Mouse (Mus musculus) neural tube, embryonic 14.5 days (tissue): ENCODE measurements at regions not wholly inside any gene's neighbourhood (a gene's known extent, or its start where the extent isn't known, plus 50 kb on each side); places are given as distances from the start of the nearest gene placed in this dataset.

Source experiments
- ATAC-seq: fragments of 200-750 bp; cut with Nextera tagmentation; 2 replicates; pipeline ENCODE4 v1.8.0; 2017; ENCODE audit warnings: low read depth, mild to moderate bottlenecking, moderate TSS enrichment, moderate library complexity
- H3K27ac ChIP-seq: fragments of 300-500 bp; sonication (generic); 2 replicates; pipeline ENCODE4 v1.5.1; 2014; ENCODE audit warnings: low read depth, mild to moderate bottlenecking, control low read depth, low read length, moderate library complexity, mixed read lengths
- H3K27me3 ChIP-seq: fragments of 300-500 bp; sonication (generic); 2 replicates; pipeline ENCODE4 v1.6.1; 2014; ENCODE audit warnings: low read length; ENCODE audit not compliant: control insufficient read depth, insufficient read depth
- H3K36me3 ChIP-seq: fragments of 300-500 bp; sonication (generic); 2 replicates; pipeline ENCODE4 v1.6.1; 2014; ENCODE audit warnings: low read length, mixed read lengths; ENCODE audit not compliant: control insufficient read depth, insufficient read depth
- H3K4me1 ChIP-seq: fragments of 300-500 bp; sonication (generic); 2 replicates; pipeline ENCODE4 v1.6.1; 2014; ENCODE audit warnings: low read length; ENCODE audit not compliant: control insufficient read depth, insufficient read depth
- H3K4me2 ChIP-seq: fragments of 300-500 bp; sonication (generic); 2 replicates; pipeline ENCODE4 v1.6.1; 2014; ENCODE audit warnings: mild to moderate bottlenecking, low read depth, low read length, control low read depth
- H3K4me3 ChIP-seq: fragments of 300-500 bp; sonication (generic); 2 replicates; pipeline ENCODE4 v1.5.1; 2014; ENCODE audit warnings: low read depth, low read length, control low read depth, mixed read lengths
- H3K9ac ChIP-seq: fragments of 300-500 bp; sonication (generic); replicated peaks from 2 replicates; pipeline ENCODE4 v1.6.1; 2014; ENCODE audit warnings: low read depth, mild to moderate bottlenecking, control low read depth, low read length, mixed read lengths
- H3K9me3 ChIP-seq: fragments of 300-500 bp; sonication (generic); 2 replicates; pipeline ENCODE4 v1.6.1; 2016; ENCODE audit warnings: low read length; ENCODE audit not compliant: control insufficient read depth
- WGBS: fragments of 180-500 bp; shearing (Covaris S2); extraction: QIAGEN DNeasy Blood & Tissue Kit; methylation state at CpG from one replicate; pipeline ENCODE4 v1.1.7; 2014; 5-methylcytosine and 5-hydroxymethylcytosine counted together

DNA sequence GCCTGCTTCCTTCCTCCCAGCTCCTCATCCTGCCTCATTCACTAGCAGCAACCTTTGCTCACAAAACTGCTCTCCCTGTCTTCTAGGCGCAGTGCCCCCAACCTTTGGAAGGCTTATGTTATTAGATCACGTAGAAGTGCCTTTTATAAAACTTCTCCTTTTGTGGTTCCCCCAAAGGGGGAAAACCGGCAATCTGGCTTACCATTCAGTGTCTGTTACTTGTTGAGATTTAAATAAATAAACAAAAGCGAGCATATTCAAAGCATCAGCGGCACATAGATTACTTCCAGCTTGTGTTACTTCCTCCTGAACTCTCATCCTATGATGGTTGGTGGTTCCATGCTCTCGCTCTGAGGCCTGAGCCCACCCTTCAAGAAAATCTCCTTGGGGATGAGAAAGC is 312.5 kb downstream of the Pten start:
- H3K27ac ChIP-seq = no peak overlapping the region
- H3K9me3 ChIP-seq = no peaks in the 10 kb centered on the region
- H3K4me1 ChIP-seq = no peaks in the 10 kb centered on the region
- H3K4me3 ChIP-seq = no peak overlapping the region
- no peak for ATAC-seq
- no peak overlapping the region for H3K4me2 ChIP-seq
- H3K9ac ChIP-seq = no peak overlapping the region
- no peaks in the 10 kb centered on the region for H3K36me3 ChIP-seq
- WGBS = 79% methylated on average over 6 of the region's 6 CpGs
- no peaks in the 10 kb centered on the region for H3K27me3 ChIP-seq

DNA sequence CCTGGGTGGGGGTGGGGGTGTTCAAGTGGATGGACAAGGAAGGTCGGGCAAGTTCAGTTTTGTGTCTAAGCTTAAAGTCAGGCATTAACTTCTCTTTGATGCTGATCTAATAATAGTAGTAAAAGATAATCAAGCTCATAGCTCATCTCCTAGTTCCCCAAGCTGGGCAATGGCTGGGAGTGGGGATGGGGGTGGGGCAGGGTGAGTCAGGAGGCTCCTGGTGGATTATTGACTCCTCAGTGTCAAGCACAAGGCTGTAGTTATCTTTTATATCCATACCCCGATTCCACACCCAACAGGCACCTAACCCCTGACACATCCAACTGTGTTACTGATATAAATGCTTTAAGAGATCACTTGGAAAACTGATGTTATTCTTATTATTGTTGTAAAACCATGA is 315.0 kb downstream of the Pten start:
- Histone ChIP-seq H3K4me2 (no peak overlapping the region), H3K36me3 (no peaks in the 10 kb centered on the region), H3K4me1 (no peaks in the 10 kb centered on the region), H3K9ac (no peak overlapping the region), H3K9me3 (no peaks in the 10 kb centered on the region), H3K27ac (no peak overlapping the region), H3K4me3 (no peak overlapping the region), H3K27me3 (no peaks in the 10 kb centered on the region)
- no peak for ATAC-seq
- 88% methylated on average over 2 of the region's 2 CpGs for WGBS

DNA sequence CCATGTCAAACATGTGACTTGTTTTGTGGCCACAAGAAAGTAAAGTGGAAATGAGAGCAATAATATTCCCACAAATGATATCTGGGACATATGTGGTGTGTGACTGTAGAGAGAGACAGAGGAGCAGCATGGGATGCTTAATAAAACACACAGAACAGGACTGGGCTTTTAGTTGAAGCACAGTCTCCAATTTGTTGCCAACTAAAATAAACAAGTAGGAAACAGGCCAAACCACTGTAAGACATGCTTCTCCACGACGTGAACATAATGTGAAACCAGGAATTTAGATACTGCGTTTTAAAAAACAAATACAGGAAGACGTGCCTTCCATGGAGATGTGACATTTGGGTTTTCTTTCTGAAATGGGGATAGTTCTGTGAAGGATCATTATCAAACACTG is 317.2 kb downstream of the Rnls start:
- Histone ChIP-seq H3K9ac (no peak overlapping the region), H3K4me2 (no peak overlapping the region), H3K27me3 (no peaks in the 10 kb centered on the region), H3K27ac (no peak overlapping the region), H3K9me3 (no peaks in the 10 kb centered on the region), H3K36me3 (no peaks in the 10 kb centered on the region), H3K4me1 (no peaks in the 10 kb centered on the region), H3K4me3 (no peak overlapping the region)
- 78% methylated on average over 4 of the region's 4 CpGs for WGBS
- ATAC-seq = no peak

DNA sequence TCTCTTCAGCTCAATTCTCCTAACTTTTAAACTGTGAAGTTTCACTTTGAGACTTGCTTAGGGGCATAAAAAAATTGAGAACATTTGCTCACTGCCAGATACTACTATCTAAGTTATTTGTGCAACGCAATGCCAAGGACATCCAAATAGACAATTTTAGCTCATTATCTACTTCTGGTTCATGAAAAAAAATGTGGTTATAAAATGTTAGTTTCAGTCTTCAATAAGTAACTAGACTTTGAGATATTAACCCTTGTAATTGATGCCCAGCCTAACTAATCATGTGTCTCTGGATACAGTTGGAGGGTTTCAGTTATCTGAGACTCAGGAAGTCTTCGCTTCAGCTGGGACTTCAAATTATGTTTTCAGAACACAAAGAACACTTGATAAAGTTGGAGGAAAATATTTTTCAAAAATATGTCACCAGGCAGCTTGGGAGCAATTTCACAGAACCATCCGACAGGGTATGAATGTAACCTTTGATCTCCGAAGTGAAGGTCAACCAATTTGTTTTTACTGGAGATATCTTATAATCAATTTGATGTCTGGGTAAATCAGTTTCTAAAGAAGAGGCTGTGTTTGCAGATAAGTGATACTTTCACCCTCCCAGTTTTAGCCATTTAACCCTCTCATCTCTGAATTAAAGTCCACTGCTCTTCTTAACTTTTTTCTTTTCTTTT is 313.3 kb downstream of the Rnls start:
- Histone ChIP-seq H3K4me1 (no peaks in the 10 kb centered on the region), H3K4me2 (no peak overlapping the region), H3K27me3 (no peaks in the 10 kb centered on the region), H3K36me3 (no peaks in the 10 kb centered on the region), H3K9ac (no peak overlapping the region), H3K9me3 (no peaks in the 10 kb centered on the region), H3K27ac (no peak overlapping the region), H3K4me3 (no peak overlapping the region)
- WGBS = 92% methylated on average over 4 of the region's 4 CpGs
- no peak for ATAC-seq

DNA sequence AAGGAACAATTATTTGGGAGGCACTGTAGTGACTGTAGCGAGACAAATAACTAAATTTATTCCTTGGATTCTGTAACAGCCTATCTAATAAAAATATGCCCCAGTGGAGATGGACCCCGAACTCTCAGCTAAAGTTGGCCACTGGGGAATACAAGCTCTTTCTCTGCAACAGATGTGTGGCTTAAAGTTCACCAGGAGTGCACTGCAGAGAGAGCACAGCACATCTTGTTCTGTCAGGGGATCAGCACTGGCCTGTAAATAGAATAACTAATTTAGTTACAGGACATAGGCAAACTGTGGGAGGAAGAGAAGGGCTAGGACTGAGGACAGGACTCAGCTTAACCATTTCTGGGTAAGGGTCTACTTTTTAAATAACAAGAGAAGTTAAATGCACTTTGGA is 312.1 kb downstream of the Rnls start:
- H3K9me3 ChIP-seq = no peaks in the 10 kb centered on the region
- H3K4me1 ChIP-seq = no peaks in the 10 kb centered on the region
- H3K9ac ChIP-seq = no peak overlapping the region
- WGBS = 76% methylated on average over 2 of the region's 2 CpGs
- ATAC-seq = no peak
- no peak overlapping the region for H3K27ac ChIP-seq
- no peak overlapping the region for H3K4me3 ChIP-seq
- no peaks in the 10 kb centered on the region for H3K27me3 ChIP-seq
- no peak overlapping the region for H3K4me2 ChIP-seq
- H3K36me3 ChIP-seq = no peaks in the 10 kb centered on the region

DNA sequence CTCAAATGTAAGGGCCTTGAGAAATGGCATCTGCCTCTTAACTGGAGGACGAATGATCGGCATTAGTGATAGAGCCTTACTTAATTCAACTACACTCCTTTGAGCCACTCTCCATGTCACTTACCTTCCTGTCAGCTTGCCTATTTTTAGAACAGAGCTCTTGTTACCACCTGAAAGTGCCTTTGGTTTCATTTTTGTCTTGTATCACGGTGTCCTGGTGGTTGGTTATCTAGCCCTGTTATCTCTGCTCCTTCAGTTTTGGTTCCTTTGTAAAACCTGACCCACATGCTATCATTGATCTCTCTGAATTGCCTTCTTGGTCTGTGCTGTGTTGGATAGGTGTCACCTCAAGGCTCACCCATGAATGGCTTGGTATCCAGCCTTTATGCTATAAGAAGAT is 310.6 kb downstream of the Rnls start:
- Histone ChIP-seq H3K27ac (no peak overlapping the region), H3K4me1 (no peaks in the 10 kb centered on the region), H3K4me3 (no peak overlapping the region), H3K27me3 (no peaks in the 10 kb centered on the region), H3K36me3 (no peaks in the 10 kb centered on the region), H3K4me2 (no peak overlapping the region), H3K9ac (no peak overlapping the region), H3K9me3 (no peaks in the 10 kb centered on the region)
- no peak for ATAC-seq
- WGBS = 89% methylated on average over 3 of the region's 3 CpGs

DNA sequence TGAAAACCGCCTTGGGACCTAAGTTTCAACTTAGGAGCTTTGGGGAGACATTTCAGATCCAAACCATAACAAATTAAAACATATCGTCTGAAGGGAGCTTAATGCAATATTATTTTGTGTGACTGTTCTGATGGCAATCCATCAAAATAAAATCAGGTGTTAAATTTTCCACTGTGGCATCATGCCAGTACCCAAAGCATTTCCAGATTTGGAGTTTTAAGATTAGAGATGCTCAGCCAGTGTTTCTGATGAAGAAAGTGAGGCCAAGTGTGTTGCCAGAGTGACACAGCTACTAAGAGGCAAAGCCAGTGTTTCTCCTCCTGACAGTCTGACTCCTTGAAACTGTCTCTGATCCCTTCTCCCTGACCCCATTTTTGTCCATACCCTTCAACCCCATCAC is 308.7 kb downstream of the Rnls start:
- H3K9ac ChIP-seq = no peak overlapping the region
- no peak overlapping the region for H3K4me2 ChIP-seq
- 79% methylated on average over 2 of the region's 2 CpGs for WGBS
- no peaks in the 10 kb centered on the region for H3K36me3 ChIP-seq
- no peak overlapping the region for H3K4me3 ChIP-seq
- ATAC-seq = no peak
- H3K27ac ChIP-seq = no peak overlapping the region
- no peaks in the 10 kb centered on the region for H3K9me3 ChIP-seq
- no peaks in the 10 kb centered on the region for H3K4me1 ChIP-seq
- no peaks in the 10 kb centered on the region for H3K27me3 ChIP-seq

DNA sequence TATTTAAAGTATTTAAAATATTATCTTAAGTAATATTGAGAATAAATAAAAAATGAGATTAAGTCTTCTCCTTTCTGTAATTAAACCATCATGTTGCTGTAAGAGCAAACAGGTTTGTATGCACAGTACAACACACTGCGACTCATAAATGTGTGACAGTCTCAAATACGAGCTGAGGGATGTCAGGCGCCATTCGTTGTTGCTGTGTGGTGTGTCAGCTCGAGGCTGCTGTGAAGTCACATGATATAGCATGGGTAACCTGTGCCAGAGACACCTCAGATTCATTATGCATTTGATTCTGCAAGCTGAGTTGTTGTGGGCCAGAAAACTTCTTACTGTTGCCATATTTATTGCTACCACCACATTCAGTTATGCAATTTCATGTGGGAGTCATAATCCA is 307.4 kb downstream of the Rnls start:
- Histone ChIP-seq H3K4me3 (no peak overlapping the region), H3K4me1 (no peaks in the 10 kb centered on the region), H3K9ac (no peak overlapping the region), H3K9me3 (no peaks in the 10 kb centered on the region), H3K27me3 (no peaks in the 10 kb centered on the region), H3K27ac (no peak overlapping the region), H3K36me3 (no peaks in the 10 kb centered on the region), H3K4me2 (no peak overlapping the region)
- no peak for ATAC-seq
- WGBS = 91% methylated on average over 5 of the region's 5 CpGs
